Mouse (Mus musculus): Measurements from ENCODE around the gene Smim27. TPM values are rescaled to one million over a fixed set of nuclear protein-coding genes. Genes with fewer than 3 reads are reported as not detected.

Smim27 gene
- 10 to 100 TPM; 42.6 to 45.4 TPM for total RNA-seq (2021)
- long read RNA-seq, experiment 1, transcript Smim27-201 (2 exons, 1,044 nt), result major isoform, 46 of 47 reads
- long read RNA-seq, experiment 1, partial matches to known transcripts, result 1 of 47 reads
- long read RNA-seq, experiment 1, other reads (novel, unspliced or antisense), result 0 of 47 reads
- long read RNA-seq, experiment 2, transcript Smim27-201 (2 exons, 1,044 nt), result major isoform, 47 of 47 reads
- long read RNA-seq, experiment 2, partial matches to known transcripts, result 0 of 47 reads
- long read RNA-seq, experiment 2, other reads (novel, unspliced or antisense), result 0 of 47 reads

DNA sequence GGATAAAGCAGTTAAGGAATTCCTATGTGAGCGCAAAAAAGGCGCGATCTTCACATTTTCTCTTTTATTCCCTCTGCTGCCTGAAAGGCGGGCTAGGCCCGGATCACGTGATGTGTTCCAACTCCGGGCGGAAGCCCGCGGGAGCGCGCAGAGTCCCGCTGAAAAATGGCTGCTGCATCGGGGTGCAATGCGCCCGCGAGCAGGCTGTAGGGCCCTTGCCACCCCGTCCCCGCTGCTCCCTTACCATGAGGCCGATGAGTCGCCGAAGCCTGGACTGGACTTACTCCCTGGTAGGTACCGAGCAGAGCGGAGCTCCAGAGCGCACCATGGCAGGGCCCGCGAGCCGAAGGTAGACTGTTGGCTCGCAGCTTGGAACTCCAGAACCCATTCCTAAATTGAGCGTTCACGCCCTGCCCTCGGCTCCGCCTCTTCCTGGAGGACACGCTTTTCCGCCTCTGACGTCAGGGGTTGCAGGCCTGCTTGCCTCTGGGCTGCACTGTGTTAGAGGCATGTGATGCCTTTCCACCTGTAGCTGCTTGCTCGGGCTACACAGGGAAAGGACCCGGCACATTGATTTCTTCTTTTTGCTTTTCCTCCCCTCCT lies at the start of gene Smim27, which contains the start of gene Topors:
TSS of gene Smim27 (plus strand) at position 150 of the 603 bp plus-strand sequence.
TSS of gene Topors (minus strand) at position 421 of the 603 bp plus-strand sequence.
- Histone ChIP-seq H3K27ac (peak within 1 kb of the TSS; percentile 95), H3K4me3 (peak within 1 kb of the TSS; percentile 90)
- peak; percentile 96 for DNase-seq
- intact Hi-C loops (cut with DNase I), result loop anchor here (1.0 kb wide), 1 partner anchor 10 kb away; the partner anchor contains the start of gene Ndufb6
- no peak for TF ChIP-seq CTCF (IDR thresholded peaks at IDR 0.05)

DNA sequence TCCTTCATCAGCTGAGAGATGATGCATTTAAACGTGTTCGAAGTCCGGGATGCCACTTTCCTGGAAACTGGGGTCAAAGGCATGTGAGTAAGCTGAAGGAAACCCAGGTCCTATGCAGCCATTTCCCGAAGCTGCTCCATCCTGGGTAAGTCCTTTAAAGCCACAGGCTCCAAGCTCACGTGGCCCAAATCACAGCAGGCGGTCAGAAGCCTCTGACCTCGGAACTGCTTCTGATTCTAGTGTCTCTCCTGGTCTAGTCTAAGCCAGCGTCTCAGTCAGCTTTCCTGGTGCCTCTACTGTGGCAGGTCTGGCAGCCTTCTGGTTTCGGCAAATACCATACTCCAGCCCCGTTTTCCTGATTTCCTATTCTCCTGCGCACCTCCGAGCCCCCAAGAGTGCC lies 48.9 kb upstream of the Smim27 start:
- no peak for TF ChIP-seq CTCF (IDR thresholded peaks at IDR 0.05)
- Histone ChIP-seq H3K4me3 (no peak overlapping the region), H3K27ac (no peak overlapping the region)
- DNase-seq, result no peak
- intact Hi-C loops (cut with DNase I), result no loop called here

DNA sequence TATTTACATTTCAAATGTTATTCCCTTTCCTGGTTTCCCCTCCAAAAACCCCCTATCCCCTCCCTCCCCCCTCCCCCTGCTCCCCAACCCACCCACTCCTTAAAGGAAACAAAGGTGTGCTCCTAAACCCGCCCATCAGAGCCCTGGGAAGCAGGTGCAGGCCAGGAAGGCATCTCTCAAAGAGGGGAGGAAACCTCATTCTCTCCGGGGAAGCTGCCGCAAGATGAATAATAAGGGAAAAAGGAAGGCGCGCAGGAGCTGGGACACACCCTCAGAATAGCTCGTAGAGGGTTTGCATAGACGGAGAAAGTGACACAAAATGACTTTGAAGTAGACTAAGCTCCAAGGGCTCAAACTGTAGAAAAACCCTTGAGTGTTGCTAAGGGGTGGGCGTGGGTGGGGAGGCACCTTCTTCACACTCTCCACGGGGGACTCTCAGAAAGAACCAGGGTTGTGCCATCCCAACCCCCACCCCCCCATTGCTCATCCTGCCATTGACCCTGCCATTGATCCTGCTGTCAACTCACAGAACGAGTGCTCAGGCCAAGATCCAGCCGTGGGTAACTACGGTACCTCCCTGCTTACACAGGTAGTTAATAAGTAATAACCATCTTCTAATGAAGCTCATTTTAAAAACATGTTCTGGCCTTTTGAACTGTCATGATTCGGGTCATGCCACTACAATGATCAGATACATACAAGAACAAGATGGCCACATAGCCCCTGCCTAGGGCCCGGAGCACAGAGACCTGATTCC lies 48.2 kb upstream of the Smim27 start:
- no peak overlapping the region for H3K4me3 ChIP-seq
- no peak for TF ChIP-seq CTCF (IDR thresholded peaks at IDR 0.05)
- no peak overlapping the region for H3K27ac ChIP-seq
- intact Hi-C loops (cut with DNase I), result no loop called here
- no peak for DNase-seq

DNA sequence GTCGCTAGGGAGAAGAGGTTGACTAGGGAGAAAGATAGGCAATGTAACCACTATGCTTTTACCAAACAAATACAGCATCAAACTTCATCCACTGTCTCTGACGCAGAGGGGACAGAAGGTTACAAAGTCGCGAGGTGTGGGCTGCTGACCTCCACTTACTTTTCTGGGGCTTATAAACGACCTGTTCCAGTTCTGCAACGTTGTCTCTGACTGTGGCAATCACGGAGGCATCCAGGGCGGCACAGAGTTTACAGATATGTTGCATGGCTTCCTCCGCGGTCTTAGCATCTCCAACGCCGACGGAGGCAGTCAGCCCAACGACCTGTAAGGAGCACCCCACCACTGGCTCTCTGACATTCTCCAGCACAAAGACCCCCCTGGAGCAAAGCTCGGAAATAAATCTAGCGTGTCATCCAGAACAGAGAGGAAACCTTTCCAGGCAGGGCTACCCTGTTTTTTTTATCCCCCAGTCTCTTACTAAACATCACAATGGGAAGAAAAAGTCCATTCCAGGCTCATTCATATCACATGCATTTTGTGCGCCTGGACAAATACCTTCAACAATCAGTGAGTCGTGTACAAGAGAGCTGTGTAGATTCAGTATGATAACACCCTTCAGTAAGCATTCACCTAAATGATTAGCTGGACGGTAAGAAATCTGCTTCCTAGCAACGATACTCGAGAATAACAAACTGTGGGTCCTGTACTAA lies 47.3 kb upstream of the Smim27 start:
- no peak for TF ChIP-seq CTCF (IDR thresholded peaks at IDR 0.05)
- no peak overlapping the region for H3K27ac ChIP-seq
- intact Hi-C loops (cut with DNase I), result no loop called here
- DNase-seq, result no peak
- no peak overlapping the region for H3K4me3 ChIP-seq

DNA sequence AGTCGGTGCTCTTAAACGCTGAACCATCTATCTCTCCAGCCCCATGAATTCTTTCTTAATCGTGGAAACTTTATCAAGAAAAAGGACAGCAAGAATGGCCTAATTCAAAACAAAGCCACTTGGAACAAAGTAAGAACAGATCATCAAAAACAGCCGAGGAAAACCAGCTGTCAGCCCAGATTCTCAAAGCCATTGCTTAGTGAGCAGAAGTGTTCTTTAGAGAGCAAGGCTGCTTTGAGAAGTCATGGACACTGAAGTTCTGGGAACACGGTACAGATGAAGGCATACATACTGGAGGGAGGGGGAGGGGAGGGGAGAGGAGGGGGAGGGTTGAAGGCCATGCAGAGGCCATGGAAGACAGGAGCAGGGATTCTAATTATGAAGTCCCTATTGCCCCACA lies 43.3 kb upstream of the Smim27 start:
- TF ChIP-seq CTCF (IDR thresholded peaks at IDR 0.05), result no peak
- no peak for DNase-seq
- Histone ChIP-seq H3K27ac (no peak overlapping the region), H3K4me3 (no peak overlapping the region)
- intact Hi-C loops (cut with DNase I), result no loop called here

DNA sequence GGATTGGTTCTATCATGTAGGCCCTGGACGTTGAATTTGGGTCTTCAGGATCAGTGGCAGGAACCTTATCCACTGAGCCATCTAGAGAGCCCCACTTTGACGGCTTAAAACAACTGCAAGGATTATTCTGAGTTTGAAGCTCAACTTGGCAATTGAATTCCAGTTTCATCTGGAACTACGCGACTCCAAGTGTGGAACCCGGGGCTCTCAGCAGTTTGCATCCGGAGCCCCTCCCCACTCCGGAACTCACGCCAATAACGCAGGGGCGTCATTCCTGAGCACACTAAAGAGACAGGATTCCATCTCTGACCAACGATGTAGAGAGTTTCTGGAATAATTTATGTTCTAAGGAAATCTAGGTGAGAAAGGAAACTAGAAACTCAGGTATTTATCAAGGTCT lies 42.2 kb upstream of the Smim27 start:
- no peak for TF ChIP-seq CTCF (IDR thresholded peaks at IDR 0.05)
- intact Hi-C loops (cut with DNase I), result no loop called here
- no peak for DNase-seq
- no peak overlapping the region for H3K27ac ChIP-seq
- H3K4me3 ChIP-seq, result no peak overlapping the region

DNA sequence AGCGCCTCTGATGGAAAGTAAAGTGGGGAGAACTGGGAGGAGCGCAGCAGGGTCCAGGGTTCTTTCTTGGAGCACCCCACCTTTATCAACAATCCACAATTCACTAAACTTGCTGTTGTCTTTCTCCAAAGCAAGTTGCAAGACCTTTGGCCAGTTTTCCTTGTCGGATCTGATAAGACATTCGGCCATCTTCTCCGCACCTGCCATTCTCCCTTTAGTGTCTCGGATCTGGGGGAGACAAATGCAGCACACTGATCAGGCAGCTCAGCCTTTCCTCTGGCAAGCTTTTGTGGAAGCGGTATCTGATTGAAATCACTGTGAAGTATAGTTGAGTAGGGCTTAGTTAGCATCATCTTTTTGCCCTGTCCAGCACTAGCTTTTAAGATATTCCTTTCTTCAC lies 41.5 kb upstream of the Smim27 start:
- TF ChIP-seq CTCF (IDR thresholded peaks at IDR 0.05), result no peak
- H3K4me3 ChIP-seq, result no peak overlapping the region
- no peak overlapping the region for H3K27ac ChIP-seq
- intact Hi-C loops (cut with DNase I), result no loop called here
- DNase-seq, result no peak

DNA sequence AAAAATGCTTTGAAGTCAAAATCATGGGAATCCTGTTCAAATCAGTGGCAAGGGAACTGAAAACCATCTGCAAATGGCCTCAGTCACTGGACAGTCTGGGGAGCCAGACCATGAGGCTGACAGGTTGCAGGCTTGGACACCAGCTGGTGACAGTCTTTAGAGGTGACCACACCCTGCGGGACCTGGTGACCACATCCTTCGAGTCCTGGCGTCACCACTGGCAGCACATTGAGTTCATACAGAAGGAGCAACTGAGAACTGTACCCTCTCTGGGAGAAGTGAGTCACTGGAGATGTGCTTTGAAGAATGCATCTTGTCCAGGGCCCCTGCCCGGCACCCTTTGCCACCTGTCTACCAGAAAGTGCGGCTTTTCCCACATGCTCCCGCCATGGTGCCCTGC lies 39.7 kb upstream of the Smim27 start:
- intact Hi-C loops (cut with DNase I), result no loop called here
- DNase-seq, result no peak
- Histone ChIP-seq H3K4me3 (no peak overlapping the region), H3K27ac (no peak overlapping the region)
- TF ChIP-seq CTCF (IDR thresholded peaks at IDR 0.05), result no peak

DNA sequence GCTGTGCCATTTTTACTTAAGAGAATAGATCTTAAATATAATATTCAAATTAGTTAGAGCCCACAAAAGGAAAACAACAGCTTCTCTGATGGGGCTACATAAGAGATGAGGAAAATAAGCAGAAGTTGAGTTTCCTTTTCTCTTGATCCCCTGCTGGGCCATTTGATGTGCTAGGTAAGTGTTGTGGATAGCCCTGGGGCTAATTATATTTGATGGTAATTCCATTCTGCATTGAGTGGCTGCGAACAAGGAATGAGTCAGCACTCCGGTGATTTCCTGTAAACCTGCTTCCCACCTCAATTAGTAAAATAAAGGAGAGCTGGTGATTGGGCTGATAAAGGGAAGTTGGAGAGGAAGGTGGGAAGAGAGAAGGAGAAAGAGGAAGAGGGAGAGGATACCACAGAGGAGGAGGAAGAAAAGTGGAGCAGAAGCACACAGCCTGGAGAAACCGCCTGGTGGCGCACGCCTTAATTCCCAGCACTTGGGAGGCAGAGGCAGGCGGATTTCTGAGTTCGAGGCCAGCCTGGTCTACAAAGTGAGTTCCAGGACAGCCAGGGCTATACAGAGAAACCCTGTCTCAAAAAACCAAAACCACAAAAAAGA lies 36.2 kb upstream of the Smim27 start:
- H3K27ac ChIP-seq, result no peak overlapping the region
- intact Hi-C loops (cut with DNase I), result no loop called here
- no peak overlapping the region for H3K4me3 ChIP-seq
- no peak for TF ChIP-seq CTCF (IDR thresholded peaks at IDR 0.05)
- DNase-seq, result no peak

DNA sequence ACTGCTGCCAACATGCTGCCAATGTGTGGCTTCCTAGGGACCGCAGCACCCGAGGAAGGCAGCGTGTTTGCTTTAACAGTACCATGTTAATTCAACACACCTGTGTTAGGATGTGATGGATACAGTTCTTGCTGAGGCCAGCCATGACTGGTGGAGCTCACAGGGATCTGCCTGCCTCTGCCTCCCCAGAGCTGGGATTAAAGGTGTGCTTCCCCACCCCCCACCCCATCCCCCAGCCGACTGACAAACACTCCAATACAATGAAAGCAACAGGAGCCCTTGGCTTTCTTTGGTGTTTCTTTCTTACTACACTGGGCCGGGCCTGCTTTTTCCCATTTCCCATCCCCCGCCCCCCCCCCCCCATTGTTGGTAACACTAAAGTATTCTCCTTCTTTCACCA lies 35.1 kb upstream of the Smim27 start:
- intact Hi-C loops (cut with DNase I), result no loop called here
- no peak for TF ChIP-seq CTCF (IDR thresholded peaks at IDR 0.05)
- no peak for DNase-seq
- Histone ChIP-seq H3K4me3 (no peak overlapping the region), H3K27ac (no peak overlapping the region)

DNA sequence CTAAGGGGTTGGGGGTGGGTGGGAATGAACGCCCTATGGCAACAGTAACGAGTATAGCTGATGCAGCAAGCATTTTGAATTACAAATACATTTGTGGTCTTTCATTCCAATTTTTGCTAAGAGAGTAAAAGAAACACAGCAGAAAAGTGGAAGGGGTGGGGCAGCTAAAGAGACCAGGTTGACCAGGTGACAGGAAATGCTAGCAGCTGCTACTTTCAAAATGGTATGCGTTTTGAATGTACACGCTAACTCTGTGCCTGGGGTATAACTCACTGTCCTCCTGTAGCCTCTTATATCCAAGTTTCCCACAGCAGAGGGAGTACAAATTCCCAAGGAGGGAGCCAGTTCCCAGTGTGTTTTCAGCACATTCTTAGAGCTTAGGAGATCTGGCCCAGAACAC lies 32.5 kb upstream of the Smim27 start:
- DNase-seq, result no peak
- no peak overlapping the region for H3K4me3 ChIP-seq
- no peak overlapping the region for H3K27ac ChIP-seq
- TF ChIP-seq CTCF (IDR thresholded peaks at IDR 0.05), result no peak
- intact Hi-C loops (cut with DNase I), result loop anchor here (5.0 kb wide), 1 partner anchor 40 kb away; the partner anchor contains the start of gene Ndufb6

All from gastrocnemius, adult 2 months (tissue).